Mouse (Mus musculus) heart, embryonic 12.5 days (tissue): Measurements from ENCODE around the gene Tmem255a. TPM values are rescaled to one million over a fixed set of nuclear protein-coding genes. Genes with fewer than 3 reads are reported as not detected.

Experiments
- ATAC-seq: fragments of 200-750 bp; cut with Nextera tagmentation; 2 replicates; pipeline ENCODE4 v1.8.0; 2017; ENCODE audit warnings: moderate TSS enrichment, moderate library complexity; ENCODE audit not compliant: insufficient number of reproducible peaks, low FRiP score
- H3K27ac ChIP-seq: fragments of 300-500 bp; sonication (generic); 2 replicates; pipeline ENCODE4 v1.5.1; 2016; ENCODE audit warnings: mild to moderate bottlenecking, moderate library complexity; ENCODE audit not compliant: poor library complexity, severe bottlenecking
- H3K27me3 ChIP-seq: fragments of 300-500 bp; sonication (generic); replicated peaks from 2 replicates; pipeline ENCODE4 v1.6.1; 2016; ENCODE audit warnings: mild to moderate bottlenecking, moderate library complexity
- H3K36me3 ChIP-seq: fragments of 300-500 bp; sonication (generic); 2 replicates; pipeline ENCODE4 v1.6.1; 2016; ENCODE audit warnings: mild to moderate bottlenecking, moderate library complexity
- H3K4me1 ChIP-seq: fragments of 300-500 bp; sonication (generic); replicated peaks from 2 replicates; pipeline ENCODE4 v1.6.1; 2016; ENCODE audit warnings: mild to moderate bottlenecking
- H3K4me2 ChIP-seq: fragments of 300-500 bp; sonication (generic); 2 replicates; pipeline ENCODE4 v1.6.1; 2016; ENCODE audit warnings: mild to moderate bottlenecking, moderate library complexity
- H3K4me3 ChIP-seq: fragments of 300-500 bp; sonication (generic); 2 replicates; pipeline ENCODE4 v1.5.1; 2016; ENCODE audit warnings: mild to moderate bottlenecking
- H3K9ac ChIP-seq: fragments of 300-500 bp; sonication (generic); 2 replicates; pipeline ENCODE4 v1.6.1; 2016; ENCODE audit warnings: mild to moderate bottlenecking, moderate library complexity
- H3K9me3 ChIP-seq: fragments of 300-500 bp; sonication (generic); replicated peaks from 2 replicates; pipeline ENCODE4 v1.6.1; 2016; ENCODE audit warnings: mild to moderate bottlenecking, moderate library complexity
- WGBS: fragments of 180-500 bp; shearing (Covaris S2); methylation state at CpG from one replicate; pipeline ENCODE4 v1.1.7; 2016; 5-methylcytosine and 5-hydroxymethylcytosine counted together
- polyA plus RNA-seq: library from polyadenylated mRNA; unstranded; fragments of >200 nt; fragmentation: Nextera tagmentation; extraction: Ambion mirVana; gene quantifications from 2 replicates; pipeline ENCODE4 v1.2.1, GENCODE M21; 2016

Gene Tmem255a
- 12.1 and 12.5 TPM in 2 replicates for polyA plus RNA-seq

DNA sequence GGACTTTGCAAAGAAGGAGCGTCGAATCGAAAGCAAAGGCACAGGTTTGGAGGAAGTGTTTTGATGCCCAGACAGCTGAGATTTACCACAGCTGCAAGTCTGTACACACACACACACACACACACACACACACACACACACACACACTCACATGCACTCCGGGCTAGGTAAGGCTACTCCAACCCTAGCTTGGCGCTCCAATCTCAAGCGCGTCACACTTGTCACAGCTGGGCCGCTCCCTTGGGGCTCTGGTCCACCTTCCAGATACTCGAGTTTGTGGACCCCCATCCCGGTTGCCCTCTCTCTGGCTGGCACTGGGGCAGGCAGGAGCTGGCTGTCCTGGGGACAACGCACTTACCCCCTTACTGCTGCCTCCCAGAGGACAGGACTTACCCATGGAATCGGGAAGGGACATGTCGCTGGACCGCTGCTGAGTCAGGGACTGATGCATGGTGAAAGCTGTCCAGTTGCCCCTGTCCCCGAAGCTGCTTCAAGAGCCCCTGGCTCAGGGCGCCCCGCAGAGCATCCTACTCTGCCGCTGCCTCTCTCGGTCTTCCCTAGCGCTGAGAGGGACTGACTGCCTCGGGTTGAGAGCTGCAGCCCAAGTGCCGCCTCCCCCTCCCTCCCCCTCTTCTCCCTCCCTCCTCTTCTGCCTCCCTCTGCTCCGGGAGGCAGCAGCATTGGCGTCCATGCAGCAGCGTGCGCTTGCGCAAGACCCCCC, at the start of gene Tmem255a:
TSS of gene Tmem255a (minus strand) at position 589 of the 721 bp plus-strand sequence.
- Histone ChIP-seq H3K9ac (0 out of 2 replicates have a peak within 1 kb of the TSS, but pooled peaks have one; percentile 45), H3K9me3 (no peaks in the 10 kb centered on the region), H3K27ac (no peak within 1 kb of the TSS), H3K36me3 (no peaks in the 10 kb centered on the region), H3K4me2 (peak within 1 kb of the TSS; percentile 90), H3K27me3 (peaks cover 11% of the 10 kb centered on the region), H3K4me3 (peak within 1 kb of the TSS; percentile 47), H3K4me1 (0 out of 2 replicates have a peak, but pooled peaks cover 3% of the 10 kb centered on the region)
- ATAC-seq, result no peak; the same call in 1 of the 2 replicates
- 20% methylated on average over 26 of the region's 27 CpGs for WGBS

- Histone ChIP-seq H3K4me1 (no peaks in the 10 kb centered on the region), H3K9me3 (no peaks in the 10 kb centered on the region), H3K4me3 (no peak overlapping the region), H3K9ac (no peak overlapping the region), H3K36me3 (no peaks in the 10 kb centered on the region), H3K27me3 (no peaks in the 10 kb centered on the region), H3K27ac (no peak overlapping the region), H3K4me2 (no peak overlapping the region)
- WGBS, result 14% methylated on average over 2 of the region's 2 CpGs
- ATAC-seq, result no peak
Observed at GRCm38 (mm10) chrX:38259610-38260009, 7.4 kb upstream of the Tmem255a start.

- H3K9ac ChIP-seq, result peak overlapping the region; percentile 18; the same call in 1 of the 2 replicates
Observed at GRCm38 (mm10) chrX:38250352-38250950, 1.8 kb downstream of the Tmem255a start.

GRCm38 (mm10) chrX:38249640-38250351, 2.4 kb downstream of the Tmem255a start:
- no peak overlapping the region for H3K9ac ChIP-seq
- H3K27me3 ChIP-seq, result peaks cover 11% of the 10 kb centered on the region
- 0 out of 2 replicates have a peak overlapping the region, but pooled peaks have one; percentile 47 for H3K4me3 ChIP-seq
- H3K9me3 ChIP-seq, result no peaks in the 10 kb centered on the region
- ATAC-seq, result no peak
- no peaks in the 10 kb centered on the region for H3K36me3 ChIP-seq
- peak overlapping the region; percentile 90 for H3K4me2 ChIP-seq
- no peak overlapping the region for H3K27ac ChIP-seq
- 0 out of 2 replicates have a peak, but pooled peaks cover 3% of the 10 kb centered on the region for H3K4me1 ChIP-seq
- WGBS, result 9% methylated on average over 16 of the region's 16 CpGs

More at GRCm38 (mm10) chrX:38250352-38250950, 1.8 kb downstream of the Tmem255a start:
- H3K9me3 ChIP-seq, result no peaks in the 10 kb centered on the region
- H3K4me1 ChIP-seq, result 0 out of 2 replicates have a peak, but pooled peaks cover 3% of the 10 kb centered on the region
- WGBS, result 13% methylated on average over 18 of the region's 18 CpGs
- H3K4me3 ChIP-seq, result peak overlapping the region; percentile 47
- peaks cover 11% of the 10 kb centered on the region for H3K27me3 ChIP-seq
- no peaks in the 10 kb centered on the region for H3K36me3 ChIP-seq
- peak overlapping the region; percentile 90 for H3K4me2 ChIP-seq
- ATAC-seq, result no peak
- H3K27ac ChIP-seq, result no peak overlapping the region

DNA sequence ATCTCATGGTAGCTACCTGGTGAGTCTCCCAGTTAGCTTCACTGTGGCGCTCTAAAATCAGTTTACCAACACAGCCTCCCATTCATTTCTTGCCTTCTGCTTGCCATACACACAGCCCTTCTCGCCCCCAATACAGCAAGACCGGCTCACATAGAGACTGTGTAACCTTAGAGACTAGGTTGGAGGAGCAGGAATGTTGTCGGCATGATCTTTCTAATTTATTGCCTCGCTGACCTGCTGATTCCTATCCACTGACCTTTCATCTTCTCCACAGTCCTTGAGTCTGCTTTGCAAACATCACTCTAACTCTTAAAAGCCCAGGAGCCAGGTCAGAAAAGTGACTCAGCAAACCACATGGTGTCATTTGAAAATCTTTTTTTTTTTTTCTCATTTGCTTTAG, 4.6 kb downstream of the Tmem255a start:
- H3K27me3 ChIP-seq, result peaks cover 3% of the 10 kb centered on the region; the same call in 1 of the 2 replicates
- no peaks in the 10 kb centered on the region for H3K9me3 ChIP-seq
- WGBS, result 41% methylated on average over 5 of the region's 5 CpGs
- H3K36me3 ChIP-seq, result no peaks in the 10 kb centered on the region
- H3K4me2 ChIP-seq, result no peak overlapping the region
- H3K4me3 ChIP-seq, result no peak overlapping the region
- H3K27ac ChIP-seq, result no peak overlapping the region
- H3K4me1 ChIP-seq, result 0 out of 2 replicates have a peak, but pooled peaks cover 3% of the 10 kb centered on the region
- no peak for ATAC-seq
- H3K9ac ChIP-seq, result no peak overlapping the region

GRCm38 (mm10) chrX:38247108-38247507, 5.1 kb downstream of the Tmem255a start:
- H3K9me3 ChIP-seq, result no peaks in the 10 kb centered on the region
- no peak overlapping the region for H3K27ac ChIP-seq
- no peak overlapping the region for H3K4me3 ChIP-seq
- H3K36me3 ChIP-seq, result no peaks in the 10 kb centered on the region
- 0 out of 2 replicates have a peak, but pooled peaks cover 3% of the 10 kb centered on the region for H3K4me1 ChIP-seq
- H3K27me3 ChIP-seq, result peaks cover 3% of the 10 kb centered on the region; the same call in 1 of the 2 replicates
- H3K9ac ChIP-seq, result no peak overlapping the region
- 45% methylated on average over 6 of the region's 6 CpGs for WGBS
- ATAC-seq, result no peak
- H3K4me2 ChIP-seq, result no peak overlapping the region

GRCm38 (mm10) chrX:38237731-38238130, 14.5 kb downstream of the Tmem255a start:
- H3K9me3 ChIP-seq, result no peaks in the 10 kb centered on the region
- H3K4me3 ChIP-seq, result no peak overlapping the region
- H3K27me3 ChIP-seq, result no peaks in the 10 kb centered on the region
- no peak overlapping the region for H3K9ac ChIP-seq
- H3K27ac ChIP-seq, result no peak overlapping the region
- no peaks in the 10 kb centered on the region for H3K36me3 ChIP-seq
- 31% methylated on average over 2 of the region's 2 CpGs for WGBS
- ATAC-seq, result no peak
- H3K4me1 ChIP-seq, result no peaks in the 10 kb centered on the region
- H3K4me2 ChIP-seq, result no peak overlapping the region

DNA sequence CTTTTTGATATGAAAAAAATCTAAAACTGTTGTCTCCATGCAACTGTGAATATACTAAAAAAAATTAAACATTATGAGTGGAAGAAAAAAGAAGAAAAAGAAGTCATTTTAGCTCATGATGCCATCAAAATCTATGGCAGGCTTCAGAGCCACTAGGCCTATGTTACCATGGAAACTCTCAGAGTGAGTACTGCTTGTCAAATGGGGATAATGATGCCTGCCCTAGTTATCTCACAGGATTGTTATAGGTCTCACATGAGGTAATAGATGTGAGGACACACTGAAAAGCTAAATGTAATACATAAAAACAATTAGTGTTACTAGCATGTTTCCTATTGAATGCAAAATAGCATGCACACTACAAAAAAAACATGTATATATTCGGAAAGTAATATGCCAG, 22.4 kb downstream of the Tmem255a start:
- Histone ChIP-seq H3K9me3 (no peaks in the 10 kb centered on the region), H3K4me1 (no peaks in the 10 kb centered on the region), H3K9ac (no peak overlapping the region), H3K4me3 (no peak overlapping the region), H3K27ac (no peak overlapping the region), H3K4me2 (no peak overlapping the region), H3K36me3 (no peaks in the 10 kb centered on the region), H3K27me3 (no peaks in the 10 kb centered on the region)
- 72% methylated on average over 1 of the region's 1 CpGs for WGBS
- no peak for ATAC-seq

DNA sequence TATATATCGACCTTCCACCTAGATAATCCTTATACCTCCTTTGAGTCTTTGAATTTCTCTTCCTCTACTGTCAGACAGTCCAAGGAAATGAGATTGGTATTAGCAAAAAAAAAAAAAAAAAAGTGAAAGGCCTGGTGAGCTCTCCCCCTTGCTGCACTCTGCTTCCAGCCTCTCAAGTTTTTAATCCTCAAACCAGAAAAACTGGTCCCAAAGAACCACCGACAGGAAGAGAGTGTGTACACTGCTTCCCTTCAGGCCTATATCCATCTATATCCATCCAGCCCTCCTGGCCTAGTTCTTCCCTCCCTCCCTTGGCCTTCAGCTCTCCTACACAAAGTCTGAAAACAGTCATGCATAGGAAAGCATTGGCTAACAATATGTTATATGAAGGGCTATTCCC, 29.5 kb downstream of the Tmem255a start:
- no peak for ATAC-seq
- H3K27me3 ChIP-seq, result no peaks in the 10 kb centered on the region
- H3K4me3 ChIP-seq, result no peak overlapping the region
- H3K4me2 ChIP-seq, result no peak overlapping the region
- H3K4me1 ChIP-seq, result no peaks in the 10 kb centered on the region
- WGBS, result 49% methylated on average over 2 of the region's 2 CpGs
- H3K9ac ChIP-seq, result no peak overlapping the region
- no peaks in the 10 kb centered on the region for H3K36me3 ChIP-seq
- no peak overlapping the region for H3K27ac ChIP-seq
- no peaks in the 10 kb centered on the region for H3K9me3 ChIP-seq

DNA sequence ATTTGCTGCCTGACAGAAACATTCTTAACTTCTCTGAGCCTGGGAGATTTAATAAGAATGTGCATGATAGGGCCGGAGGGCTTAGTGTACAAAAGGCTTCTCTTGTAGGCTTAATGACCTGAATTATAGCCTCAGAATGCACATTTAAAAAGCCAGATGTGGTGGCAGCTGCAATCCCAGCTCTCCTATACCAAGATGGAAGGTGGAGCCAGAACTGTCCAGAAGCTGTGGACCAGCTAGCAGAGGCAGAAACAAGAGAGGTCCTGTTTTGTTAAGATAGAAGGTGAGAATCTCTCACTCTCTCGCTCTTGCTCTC, 34.6 kb downstream of the Tmem255a start:
- WGBS, result 83% methylated on average over 2 of the region's 2 CpGs
- Histone ChIP-seq H3K9me3 (no peaks in the 10 kb centered on the region), H3K27ac (no peak overlapping the region), H3K4me2 (no peak overlapping the region), H3K9ac (no peak overlapping the region), H3K4me1 (no peaks in the 10 kb centered on the region), H3K36me3 (no peaks in the 10 kb centered on the region), H3K27me3 (no peaks in the 10 kb centered on the region), H3K4me3 (no peak overlapping the region)
- no peak for ATAC-seq
